Mouse (Mus musculus): Measurements from ENCODE around the gene Nrg3.

DNA sequence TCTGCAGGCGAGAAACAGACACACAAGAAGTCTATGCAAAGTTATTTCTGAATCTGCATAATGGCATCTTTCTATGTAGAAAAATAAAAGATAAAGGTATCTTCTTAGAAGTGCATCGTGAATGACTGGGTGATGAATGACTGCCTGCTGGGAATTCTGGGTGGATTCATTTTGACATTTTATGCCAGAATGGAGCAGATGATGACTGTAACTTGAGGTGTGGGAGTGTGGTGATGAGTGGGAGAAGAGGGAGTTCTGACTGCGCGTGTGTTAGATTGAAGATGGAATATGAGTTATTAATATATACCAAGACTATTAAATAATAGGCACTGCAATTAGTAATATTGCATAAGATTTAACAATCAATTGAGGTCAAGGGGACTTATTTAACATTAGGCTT lies 208.5 kb downstream of the Nrg3 start:
- no peak for TF ChIP-seq POLR2A (IDR thresholded peaks at IDR 0.05; ENCODE audit: insufficient read length, low read depth)
- TF ChIP-seq MYOD1 (IDR thresholded peaks at IDR 0.05; ENCODE audit: control insufficient read depth in 1 of 3, insufficient read length in 2 of 3, low read depth in 2 of 3): no peak
- no peak for TF ChIP-seq E2F4 (IDR thresholded peaks at IDR 0.05; ENCODE audit: insufficient read depth)
- no peak for TF ChIP-seq MAX (IDR thresholded peaks at IDR 0.05; ENCODE audit: low read depth)
- TF ChIP-seq POLR2AphosphoS2 (IDR thresholded peaks at IDR 0.05; ENCODE audit: insufficient read length, low read depth): no peak

Measured in myocyte (in vitro differentiated cells).